Mouse (Mus musculus) G1E-ER4 (cell line): ENCODE measurements around the gene Klhl22. TPM values are rescaled to one million over a fixed set of nuclear protein-coding genes. Genes with fewer than 3 reads are reported as not detected.

Source experiments
- GATA1 ChIP-seq: IDR thresholded peaks from one replicate; pipeline ENCODE4 v1.8.0; 2012; ENCODE audit warnings: low read length, inconsistent platforms
- polyA plus RNA-seq: library from polyadenylated mRNA; stranded (reverse); fragments of >175 nt; gene quantifications from 2 replicates; pipeline ENCODE4 v1.2.3, GENCODE M21; 2012

The Klhl22 gene
- not detected in 2 replicates for polyA plus RNA-seq

DNA sequence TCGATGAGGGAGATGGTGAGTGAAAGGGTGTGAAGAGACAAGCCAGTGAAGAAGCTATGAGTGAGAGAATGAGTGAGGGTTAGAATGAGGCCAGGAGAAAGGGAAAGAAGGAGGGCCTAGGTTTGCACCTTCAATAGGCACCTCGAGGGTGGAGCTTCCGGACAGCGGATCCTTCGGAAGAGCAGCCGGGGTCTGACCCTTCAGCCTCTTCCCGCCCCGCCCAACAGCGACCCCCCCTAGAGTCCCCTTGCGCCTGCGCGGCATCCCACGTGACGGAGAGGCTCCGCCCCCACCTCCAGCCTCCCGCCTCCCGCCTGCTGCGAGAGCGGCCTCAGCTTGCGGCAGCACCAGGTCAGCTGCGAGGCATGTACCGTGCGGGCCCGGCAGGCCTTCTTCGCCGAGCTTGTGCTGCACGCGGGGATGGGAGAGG is at the start of gene Klhl22:
Klhl22 (plus strand) TSS at position 275 of the 430 bp plus-strand sequence.
- no peak for TF ChIP-seq GATA1

DNA sequence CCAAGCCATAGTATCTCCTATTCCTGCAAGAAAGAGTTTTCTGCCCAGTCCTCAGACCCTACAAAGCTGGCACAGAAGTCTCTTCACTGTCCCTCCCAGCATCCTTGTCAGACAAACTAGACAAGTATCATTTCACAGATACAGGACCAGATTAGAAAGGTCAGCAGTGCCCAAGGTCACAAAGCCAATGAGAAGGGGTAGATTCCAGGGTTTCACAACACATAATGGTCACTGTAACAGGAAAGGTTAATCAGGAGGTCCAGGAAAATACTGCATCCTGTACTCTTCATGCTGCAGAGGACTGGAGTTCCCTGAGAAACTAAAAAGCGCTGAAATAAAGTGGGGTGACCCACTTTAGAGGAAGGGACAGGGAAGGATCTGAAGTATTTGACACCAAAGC is 41.6 kb upstream of the Klhl22 start:
- no peak for TF ChIP-seq GATA1

DNA sequence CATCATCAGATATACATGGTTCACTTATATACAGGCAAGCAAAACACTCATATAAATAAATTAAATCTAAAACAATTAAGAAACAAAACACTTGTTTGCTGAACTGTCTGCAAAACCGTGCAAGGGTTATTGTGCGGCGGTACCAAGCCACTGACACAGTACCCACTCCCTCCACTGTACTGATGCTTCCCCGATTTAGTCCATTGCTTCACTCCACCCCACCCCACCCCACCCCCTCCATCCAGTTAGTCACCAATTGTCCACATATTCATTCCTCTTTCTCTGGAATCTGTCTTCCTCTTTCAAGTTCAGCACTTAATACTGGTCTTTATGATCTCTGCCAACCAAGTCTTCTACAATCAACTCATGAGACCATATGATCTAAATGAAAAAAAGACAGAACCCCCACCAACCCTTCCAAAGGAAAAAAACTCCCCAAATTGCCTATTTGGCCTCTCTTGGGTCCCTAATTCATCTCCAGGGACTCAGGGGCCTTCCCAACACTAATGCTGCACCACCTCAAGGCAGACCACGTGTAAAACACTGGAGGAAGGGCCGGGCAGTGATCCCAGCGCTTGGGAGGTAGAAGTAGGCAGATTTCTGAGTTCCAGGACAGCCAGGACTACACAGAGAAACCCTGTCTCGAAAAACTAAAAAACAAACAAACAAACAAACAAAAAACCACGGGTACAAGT is 38.2 kb upstream of the Klhl22 start:
- no peak for TF ChIP-seq GATA1

DNA sequence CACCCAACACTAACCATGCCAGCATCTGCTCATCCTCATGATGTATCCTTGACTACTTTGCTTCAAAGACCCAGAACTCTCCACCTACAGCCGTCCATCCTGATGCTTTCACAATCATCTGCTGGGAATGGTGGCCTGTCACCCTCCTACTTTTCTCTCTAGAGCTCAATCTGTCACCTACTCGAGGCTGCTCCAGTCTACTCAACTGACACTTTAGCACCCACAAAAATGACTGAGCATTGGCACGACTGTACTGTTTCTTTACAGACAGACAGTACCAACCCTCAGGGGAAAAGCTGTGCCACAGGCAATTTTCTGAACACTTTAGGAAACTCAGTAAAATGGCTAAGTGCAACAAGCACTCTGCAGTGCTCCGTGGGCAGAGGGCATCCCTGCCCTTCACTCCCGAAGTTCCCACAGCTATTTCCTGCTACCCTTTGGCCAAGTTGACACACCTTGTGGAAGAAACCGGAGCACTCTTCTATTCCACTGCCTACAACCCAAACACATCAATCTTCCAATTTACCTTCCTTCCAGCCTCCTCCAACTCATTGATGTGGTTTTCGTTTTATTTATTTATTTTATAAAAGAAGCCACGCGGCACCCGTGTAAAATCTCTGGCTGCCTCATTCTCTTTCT is 37.5 kb upstream of the Klhl22 start:
- no peak for TF ChIP-seq GATA1

DNA sequence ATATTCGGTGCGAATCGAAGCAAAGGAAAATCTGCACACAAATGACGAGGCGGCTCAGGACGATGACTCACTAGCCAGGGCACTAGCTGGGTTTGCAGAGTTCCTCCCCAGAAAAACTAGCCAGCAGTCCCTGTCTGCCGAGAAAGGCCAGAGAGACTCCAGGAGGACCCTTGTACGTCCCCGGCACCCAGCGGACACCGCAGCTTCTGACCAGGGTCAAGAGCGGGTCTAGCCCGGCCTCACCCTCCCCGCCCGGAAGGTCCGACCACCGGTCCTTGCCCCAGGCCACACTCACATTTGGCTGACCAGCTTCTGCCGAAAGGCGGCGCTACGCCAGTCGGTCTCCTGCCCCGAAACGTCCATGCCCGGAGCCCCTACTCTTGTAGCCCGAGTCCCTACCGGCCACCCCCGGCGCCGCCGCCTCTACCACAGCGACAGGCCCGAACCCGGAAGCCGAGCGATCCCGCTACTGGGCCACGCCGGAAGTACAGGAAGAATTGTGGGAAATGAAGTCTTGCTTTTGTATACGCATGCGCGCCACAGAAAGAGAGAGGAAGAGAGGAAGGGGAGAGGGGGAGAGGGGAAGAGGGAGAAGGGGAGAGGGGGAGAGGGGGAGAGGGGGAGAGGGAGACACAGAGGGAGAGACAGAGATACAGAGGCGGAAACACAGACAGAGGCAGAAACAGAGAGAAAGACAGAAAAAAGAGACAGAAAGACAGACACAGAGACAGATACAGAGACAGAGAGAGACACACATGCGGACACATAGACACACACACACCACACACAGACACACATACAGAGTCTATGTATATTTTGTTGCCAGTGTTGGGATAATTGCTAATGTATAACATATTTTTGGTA is 36.7 kb upstream of the Klhl22 start:
- TF ChIP-seq GATA1, result no peak

DNA sequence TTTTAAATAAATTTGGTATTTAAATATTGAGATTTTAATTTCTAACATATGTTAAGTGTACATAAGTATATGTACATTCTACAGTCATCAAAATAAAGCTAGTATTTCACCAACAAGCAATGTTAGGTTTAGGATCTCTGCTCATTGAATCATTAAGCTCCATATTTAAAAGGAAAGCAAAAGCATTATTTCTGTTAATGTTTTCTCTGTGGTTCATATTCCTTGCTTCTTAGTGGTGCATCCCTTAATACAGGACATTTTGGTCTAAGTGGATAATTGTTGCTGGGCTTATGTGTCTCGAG is 36.1 kb upstream of the Klhl22 start:
- no peak for TF ChIP-seq GATA1

DNA sequence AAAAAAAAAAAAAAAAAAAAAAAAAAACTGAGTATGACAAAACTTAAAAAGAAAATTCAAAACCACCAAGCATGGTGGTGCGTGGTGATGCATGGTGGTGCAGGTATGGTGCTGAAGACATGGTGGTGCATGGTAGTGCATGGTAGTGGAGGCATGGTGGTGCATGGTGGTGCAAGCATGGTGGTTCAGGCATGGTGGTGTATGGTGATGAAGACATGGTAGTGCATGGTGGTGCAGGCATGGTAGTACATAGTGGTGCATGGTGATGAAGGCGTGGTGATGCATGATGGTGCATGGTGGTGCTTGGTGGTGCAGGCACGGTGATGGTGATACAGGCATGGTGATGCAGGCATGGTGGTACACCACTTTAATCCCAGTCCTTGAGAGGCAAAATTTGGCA is 35.0 kb upstream of the Klhl22 start:
- no peak for TF ChIP-seq GATA1

DNA sequence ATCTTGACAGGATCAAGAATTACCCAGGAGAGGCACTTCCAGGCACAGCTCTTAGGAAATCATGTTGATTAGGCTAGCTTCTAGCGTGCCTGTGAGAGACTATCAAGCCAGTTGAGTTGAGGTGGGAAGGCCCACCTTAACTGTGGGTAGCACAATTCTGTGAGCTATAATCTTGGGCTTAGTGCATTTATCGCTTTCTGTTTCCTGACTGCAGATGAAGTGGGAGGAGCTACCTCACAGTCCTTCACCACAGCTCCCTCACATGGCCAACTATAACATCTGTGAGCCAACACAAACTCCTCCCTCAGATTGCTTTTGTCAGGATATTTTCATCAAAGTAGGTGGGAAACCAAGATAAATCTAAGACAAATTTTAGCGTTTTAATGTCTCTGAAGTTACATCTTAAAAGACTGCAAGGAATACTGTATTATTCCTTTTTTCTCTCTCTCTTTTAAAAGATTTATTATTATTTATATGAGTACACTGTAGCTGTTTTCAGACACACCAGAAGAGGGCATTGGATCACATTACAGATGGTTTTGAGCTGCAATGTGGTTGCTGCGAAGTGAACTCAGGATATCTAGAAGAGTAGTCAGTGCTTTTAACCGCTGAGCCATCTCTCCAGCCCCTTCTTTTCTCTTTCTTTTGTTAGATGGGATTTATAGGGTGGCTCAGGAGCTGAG is 32.1 kb upstream of the Klhl22 start:
- TF ChIP-seq GATA1, result peak; percentile 48

DNA sequence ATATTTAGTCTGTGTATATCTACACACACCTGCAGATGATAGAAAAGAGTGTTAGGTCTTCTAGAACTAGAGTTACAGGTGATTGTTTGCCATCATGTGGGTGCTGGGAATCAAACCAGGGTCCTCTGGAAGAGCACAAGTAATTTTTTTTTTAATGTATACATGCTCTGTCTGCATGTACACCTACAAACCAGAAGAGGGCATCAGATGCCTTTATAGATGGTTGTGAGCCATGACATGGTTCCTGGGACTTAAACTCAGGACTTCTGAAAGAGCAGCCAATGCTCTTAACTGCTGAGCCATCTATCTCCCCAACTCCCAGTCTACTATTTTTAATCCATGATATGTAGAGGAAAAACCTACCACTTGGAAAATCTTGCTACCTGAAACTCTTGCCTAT is 29.4 kb upstream of the Klhl22 start:
- no peak for TF ChIP-seq GATA1

DNA sequence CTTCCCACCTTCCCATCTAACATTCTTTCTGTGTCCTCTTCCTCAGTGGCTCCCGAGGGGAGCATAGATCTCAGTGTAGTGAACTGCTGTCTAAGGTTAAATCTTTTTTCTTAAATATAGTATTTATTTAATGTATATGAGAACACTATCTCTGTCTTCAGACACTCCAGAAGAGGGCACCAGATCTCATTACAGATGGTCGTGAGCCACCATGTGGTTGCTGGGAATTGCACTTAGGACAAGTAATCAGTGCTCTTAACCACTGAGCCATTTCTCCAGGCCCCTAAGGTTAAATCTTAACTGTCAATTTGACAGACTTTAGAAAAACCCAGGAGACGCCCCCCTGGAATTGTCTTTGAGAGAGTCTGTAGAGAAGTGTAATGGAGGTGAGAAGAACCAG is 27.4 kb upstream of the Klhl22 start:
- no peak for TF ChIP-seq GATA1

DNA sequence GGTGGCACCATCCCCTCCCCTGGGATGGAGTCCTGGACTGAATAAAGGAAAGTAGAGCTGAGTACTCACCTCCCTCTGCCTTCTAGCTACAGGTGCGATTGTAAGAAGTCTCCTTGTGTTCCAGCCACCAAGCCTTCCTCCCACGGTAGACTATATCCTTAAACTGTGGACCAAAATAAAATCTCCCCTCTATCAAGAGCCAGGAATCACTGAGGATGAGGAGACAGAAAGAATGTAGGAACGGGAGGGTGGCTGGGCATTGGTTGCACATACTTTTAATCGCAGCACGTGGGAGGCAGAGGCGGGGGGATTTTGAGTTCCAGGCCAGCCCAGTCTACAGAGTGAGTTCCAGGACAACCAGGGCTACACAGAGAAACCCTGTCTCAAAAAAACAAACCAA is 27.0 kb upstream of the Klhl22 start:
- no peak for TF ChIP-seq GATA1

DNA sequence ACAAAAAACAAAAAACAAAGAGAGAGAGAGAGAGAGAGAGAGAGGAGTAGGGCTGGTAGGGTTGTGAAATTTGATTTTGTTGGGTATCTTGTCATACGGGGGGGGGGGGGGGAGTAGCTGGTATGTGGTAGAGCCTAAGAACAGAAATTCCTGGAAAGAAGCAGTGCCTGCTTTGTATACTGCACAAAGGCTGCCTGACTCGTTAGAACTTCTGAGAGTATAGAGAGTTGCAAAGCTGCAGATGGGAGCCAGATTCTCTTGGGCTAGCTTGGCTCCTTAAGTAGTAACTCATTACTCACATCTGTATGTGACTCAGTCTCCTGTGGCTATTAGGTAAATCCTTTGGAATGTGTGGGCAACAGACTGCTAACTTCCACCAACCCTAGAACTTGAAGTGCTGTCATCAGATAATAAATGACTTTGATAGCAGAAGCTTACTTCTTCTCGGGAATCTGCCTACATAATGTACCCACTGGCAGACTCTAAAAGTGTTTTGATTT is 26.5 kb upstream of the Klhl22 start, which contains the start of gene Med15:
Med15 (minus strand) TSS at position 51 of the 500 bp plus-strand sequence.
- TF ChIP-seq GATA1, result no peak

DNA sequence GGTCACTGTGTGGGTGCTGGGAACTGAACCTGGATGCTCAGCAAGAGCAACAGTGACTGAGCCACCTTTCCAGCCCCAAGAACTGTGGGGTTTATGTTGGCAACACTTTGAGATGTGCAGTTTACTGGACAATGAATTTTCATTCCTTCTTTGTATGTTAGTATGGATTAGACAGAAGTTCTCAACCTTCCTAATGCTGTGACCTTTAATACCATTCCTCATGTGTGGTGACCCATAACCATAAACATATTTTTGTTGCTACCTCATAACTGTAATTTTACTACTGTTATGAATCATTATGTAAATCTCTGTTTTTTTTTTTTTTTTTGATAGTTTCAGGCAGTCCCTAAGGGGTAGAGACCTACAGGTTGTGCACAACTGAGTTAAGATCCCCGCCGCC is 25.8 kb upstream of the Klhl22 start:
- TF ChIP-seq GATA1, result no peak

DNA sequence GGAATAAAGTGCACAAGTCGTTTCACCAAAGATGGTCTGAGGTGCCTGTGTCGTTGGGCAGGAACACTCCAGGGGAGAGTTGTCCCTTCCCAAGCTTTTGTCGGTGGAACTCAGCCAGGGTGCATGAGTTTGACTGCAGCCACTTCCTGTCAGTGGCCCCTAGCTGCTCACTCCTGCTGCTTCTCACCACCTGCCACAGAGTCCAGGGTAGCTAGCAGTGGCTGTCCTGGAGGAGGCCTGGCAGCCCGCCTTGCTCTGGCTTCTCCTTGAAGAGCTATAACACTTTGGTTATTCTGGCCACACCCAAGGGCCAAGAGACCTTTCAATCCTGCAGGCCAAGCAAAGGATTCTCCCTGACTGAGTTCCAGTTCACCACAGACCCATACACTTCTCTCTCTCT is 23.3 kb upstream of the Klhl22 start:
- no peak for TF ChIP-seq GATA1

DNA sequence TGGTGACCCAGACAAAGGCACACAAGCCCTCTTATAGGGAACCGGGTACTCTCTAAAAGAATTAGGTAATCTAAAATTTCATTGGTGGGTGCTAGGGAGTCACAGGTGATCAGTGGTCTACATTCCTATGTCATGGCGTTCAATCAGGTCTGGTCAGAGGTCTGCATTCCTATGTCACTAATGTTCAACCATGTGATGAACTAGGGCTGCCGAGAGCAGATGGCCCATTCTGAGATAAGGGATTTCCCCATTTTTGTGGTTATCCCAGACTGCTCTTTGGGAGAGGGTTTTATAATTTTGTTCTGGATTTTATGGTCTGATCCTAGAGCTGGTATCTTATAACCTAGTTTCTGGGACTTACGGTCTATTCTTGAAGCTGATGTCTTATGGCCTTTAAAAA is 19.3 kb upstream of the Klhl22 start:
- TF ChIP-seq GATA1, result no peak

DNA sequence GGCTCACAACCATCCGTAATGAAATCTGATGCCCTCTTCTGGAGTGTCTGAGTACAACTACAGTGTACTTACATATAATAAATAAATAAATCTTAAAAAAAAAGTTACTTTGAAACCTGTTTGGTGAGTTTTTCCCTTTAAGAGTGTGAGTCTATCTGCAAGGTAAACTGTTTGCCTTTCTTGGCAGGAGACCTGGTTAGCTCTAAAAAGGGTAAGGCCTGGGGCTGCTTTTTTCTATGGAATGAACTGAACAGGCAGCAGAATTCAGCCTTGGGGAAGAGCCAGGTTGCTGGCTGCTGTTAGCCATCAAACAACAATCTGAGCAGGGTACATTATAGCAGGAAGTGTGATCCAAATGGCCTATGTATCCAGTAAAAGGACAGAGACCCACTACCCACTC is 16.6 kb upstream of the Klhl22 start:
- TF ChIP-seq GATA1, result no peak
